Mouse (Mus musculus) left cerebral cortex, adult 11 months (tissue): ENCODE results near the gene Tjp2.

Experiments
- DNase-seq: peaks from one replicate; pipeline ENCODE4 v3.0.0; 2022; ENCODE audit warnings: low spot score

Tjp2 gene

GRCm38 (mm10) chr19:24180415-24180814, 44.4 kb downstream of the Tjp2 start:
- DNase-seq = no peak

- DNase-seq = no peak
Observed at GRCm38 (mm10) chr19:24178086-24178485, 46.7 kb downstream of the Tjp2 start.

GRCm38 (mm10) chr19:24176692-24177091, 48.1 kb downstream of the Tjp2 start:
- no peak for DNase-seq

- no peak for DNase-seq
Observed at GRCm38 (mm10) chr19:24174896-24175295, 49.9 kb downstream of the Tjp2 start.

- DNase-seq = peak; percentile 81
Observed at GRCm38 (mm10) chr19:24173608-24174523, 51.0 kb downstream of the Tjp2 start.

GRCm38 (mm10) chr19:24173020-24173419, 51.8 kb downstream of the Tjp2 start:
- no peak for DNase-seq

- DNase-seq = no peak
Observed at GRCm38 (mm10) chr19:24168531-24168930, 56.3 kb downstream of the Tjp2 start.

- DNase-seq = no peak
Observed at GRCm38 (mm10) chr19:24166516-24167091, 58.2 kb downstream of the Tjp2 start.

GRCm38 (mm10) chr19:24163974-24164373, 60.9 kb downstream of the Tjp2 start:
- no peak for DNase-seq

GRCm38 (mm10) chr19:24160460-24160859, 64.4 kb downstream of the Tjp2 start:
- DNase-seq = no peak

GRCm38 (mm10) chr19:24159751-24160150, 65.1 kb downstream of the Tjp2 start:
- DNase-seq = no peak

- no peak for DNase-seq
Observed at GRCm38 (mm10) chr19:24159334-24159733, 65.5 kb downstream of the Tjp2 start.

GRCm38 (mm10) chr19:24156067-24156455, 68.8 kb downstream of the Tjp2 start:
- no peak for DNase-seq

GRCm38 (mm10) chr19:24155395-24156066, 69.3 kb downstream of the Tjp2 start:
- no peak for DNase-seq

GRCm38 (mm10) chr19:24153266-24154023, 71.4 kb downstream of the Tjp2 start:
- DNase-seq = no peak

GRCm38 (mm10) chr19:24144009-24144408, 80.8 kb downstream of the Tjp2 start:
- no peak for DNase-seq

GRCm38 (mm10) chr19:24142621-24143061, 82.2 kb downstream of the Tjp2 start:
- peak; percentile 45 for DNase-seq

GRCm38 (mm10) chr19:24140298-24140697, 84.5 kb downstream of the Tjp2 start:
- DNase-seq = no peak

- DNase-seq = no peak
Observed at GRCm38 (mm10) chr19:24137392-24137791, 87.4 kb downstream of the Tjp2 start.

GRCm38 (mm10) chr19:24134991-24135390, 89.8 kb downstream of the Tjp2 start:
- DNase-seq = no peak

GRCm38 (mm10) chr19:24134144-24134911, 90.5 kb downstream of the Tjp2 start:
- DNase-seq = no peak
